Mouse (Mus musculus) ovary, adult 18-20 months (tissue): ENCODE measurements at regions not wholly inside any gene's neighbourhood (a gene's known extent, or its start where the extent isn't known, plus 50 kb on each side); places are given as distances from the start of the nearest gene placed in this dataset.
A peak's percentile ranks its signal among the peaks of the same experiment; 100 is the strongest.
"Not testable (repeated sequence)": the region's sequence is repeated elsewhere in the genome, so short reads cannot be mapped to it uniquely, and the experiment has no call there.

ENCODE experiments used
- DNase-seq: peaks from one replicate; pipeline ENCODE4 v3.0.0; 2022; ENCODE audit warnings: low spot score, mixed read lengths

DNA sequence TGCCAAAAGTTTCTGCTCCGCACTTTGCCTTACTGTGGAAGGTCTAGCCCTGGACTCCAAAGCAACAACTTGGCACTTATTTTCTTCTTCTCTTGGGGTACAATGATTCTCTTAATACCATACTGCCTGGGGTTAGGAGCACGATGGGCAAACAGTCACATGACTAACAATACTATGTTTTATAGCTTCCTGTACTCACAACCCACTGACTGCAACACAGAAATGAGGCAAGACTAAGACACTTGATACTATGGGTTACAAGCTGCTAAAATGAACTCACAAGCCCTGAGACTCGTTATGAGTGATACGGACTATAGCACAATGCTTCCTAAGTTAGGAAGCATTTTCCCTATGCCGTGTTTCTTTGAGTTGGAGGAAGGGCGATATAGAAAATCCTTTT lies 222.3 kb upstream of the Zpld1 start:
- DNase-seq: no peak

DNA sequence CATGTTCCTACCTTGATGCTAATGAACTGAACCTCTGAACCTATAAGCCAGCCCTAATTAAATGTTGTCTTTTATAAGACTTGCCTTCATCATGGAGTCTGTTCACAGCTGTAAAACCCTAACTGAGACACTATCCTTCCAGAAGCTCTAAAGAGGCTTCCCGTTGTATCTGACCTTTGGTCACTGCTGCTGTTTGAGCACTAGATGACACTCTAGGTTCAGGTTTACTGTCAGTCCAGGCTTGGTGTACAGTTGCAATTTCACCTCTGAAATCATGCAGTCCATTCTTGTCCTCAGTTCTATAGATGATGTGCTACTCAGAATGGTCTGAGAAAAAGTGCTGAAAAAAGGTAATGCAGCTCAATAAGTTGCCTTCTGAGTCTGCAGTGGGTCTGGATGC lies 221.9 kb upstream of the Zpld1 start:
- DNase-seq: no peak

DNA sequence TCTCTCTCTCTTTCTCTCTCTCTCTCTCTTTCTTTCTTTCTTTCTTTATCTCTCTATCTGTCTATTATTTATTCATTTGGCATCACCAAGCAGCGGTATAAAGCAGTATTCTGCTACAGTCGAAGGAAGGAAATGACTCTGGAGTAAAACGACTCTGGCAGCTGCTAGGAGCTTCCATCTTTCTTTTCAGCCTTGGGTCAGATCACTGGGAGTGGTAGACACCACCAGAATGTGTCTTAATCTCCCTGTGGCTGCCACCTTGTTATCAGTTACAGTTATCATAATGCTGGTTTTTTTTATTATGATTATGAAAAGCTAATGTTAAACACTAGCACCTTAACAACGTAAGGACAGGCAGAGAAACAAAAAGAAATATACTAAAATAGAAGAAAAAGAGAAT lies 219.2 kb upstream of the Zpld1 start:
- no peak for DNase-seq

DNA sequence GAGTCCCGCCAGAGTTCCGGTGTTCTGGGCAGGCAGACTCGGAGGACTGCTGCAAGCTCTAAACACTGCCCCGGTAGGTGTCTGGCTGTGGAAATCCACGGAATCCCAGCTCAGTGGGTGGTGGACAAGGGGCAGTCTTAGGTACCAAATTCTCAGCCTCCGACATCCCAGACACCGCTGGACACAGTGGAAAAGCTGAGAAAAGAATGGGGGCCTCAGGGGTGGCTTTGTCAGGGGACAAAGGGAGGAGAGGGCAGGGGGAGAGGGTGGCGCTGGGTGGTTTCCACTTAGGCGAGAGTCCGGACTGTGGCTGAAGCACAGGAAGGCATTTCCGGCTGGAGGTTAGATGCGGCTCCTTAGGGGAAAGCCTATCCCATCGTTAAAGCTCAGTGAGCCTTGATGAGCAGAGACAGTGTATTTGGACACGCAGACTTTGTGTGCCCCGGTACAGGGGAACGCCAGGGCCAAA lies 217.5 kb upstream of the Zpld1 start:
- DNase-seq: no peak

DNA sequence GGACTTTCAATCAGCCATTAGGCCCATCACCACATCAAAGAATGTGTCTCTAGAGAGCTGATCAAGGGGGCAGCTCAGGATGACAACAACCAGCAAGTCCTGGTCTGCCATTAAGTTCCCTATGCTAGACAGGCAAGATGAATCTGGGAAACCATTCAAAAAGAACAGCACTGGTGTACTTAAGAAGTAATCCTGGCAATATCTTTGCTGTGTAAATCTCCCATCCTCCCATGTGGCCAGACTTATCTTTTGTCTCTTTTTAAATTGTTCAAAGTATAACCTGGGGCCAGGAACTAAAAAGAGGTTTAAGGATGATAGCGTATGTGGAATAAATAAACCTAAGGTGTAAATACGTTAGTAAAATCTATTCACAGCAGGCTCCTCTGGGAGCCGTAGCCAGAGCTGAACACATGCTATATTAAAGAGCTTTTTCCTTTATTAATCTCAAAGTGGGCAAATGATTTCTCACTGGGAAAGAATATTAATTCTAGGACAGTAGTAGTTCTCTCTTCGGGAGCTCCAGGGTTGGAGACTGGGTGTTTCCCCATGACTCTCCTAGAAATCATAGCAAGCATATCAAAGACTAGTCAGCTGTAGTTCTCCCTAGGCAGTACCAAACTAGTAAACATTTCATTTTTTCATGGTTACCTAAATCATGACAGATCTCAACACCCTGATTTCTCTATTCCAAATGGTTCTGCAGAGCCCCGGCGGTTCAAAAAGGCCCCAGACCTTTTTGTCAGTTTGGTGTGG lies 216.8 kb upstream of the Zpld1 start:
- no peak for DNase-seq

DNA sequence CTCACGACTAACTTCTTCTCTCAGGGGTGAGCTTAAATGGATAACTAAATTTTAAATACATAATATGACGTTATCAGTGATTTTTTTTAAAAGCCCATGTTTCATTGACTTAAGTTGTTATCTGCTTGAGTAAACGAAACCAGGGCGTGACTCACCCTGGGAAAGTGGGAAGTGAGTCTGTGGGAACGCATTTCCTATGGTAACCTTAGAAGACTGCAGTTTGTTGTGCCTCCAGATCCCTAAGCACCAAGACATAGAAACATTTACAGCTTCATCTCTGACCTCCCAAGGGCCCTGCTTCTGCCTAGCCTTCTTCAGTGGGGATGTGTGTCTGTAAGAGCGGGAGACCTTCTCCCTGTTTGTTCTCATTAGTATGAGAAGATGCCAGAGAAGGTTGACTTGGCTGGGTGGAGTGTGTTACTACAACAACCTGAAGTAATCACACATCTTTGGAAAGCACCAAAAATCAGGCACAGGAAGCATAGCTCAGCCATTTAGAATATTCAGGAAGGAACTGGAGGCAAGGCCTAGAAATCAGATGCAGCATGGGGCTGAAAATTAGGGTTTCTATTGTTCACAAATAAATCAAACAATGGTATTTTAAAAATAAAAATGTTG lies 207.1 kb upstream of the Zpld1 start:
- DNase-seq: no peak

DNA sequence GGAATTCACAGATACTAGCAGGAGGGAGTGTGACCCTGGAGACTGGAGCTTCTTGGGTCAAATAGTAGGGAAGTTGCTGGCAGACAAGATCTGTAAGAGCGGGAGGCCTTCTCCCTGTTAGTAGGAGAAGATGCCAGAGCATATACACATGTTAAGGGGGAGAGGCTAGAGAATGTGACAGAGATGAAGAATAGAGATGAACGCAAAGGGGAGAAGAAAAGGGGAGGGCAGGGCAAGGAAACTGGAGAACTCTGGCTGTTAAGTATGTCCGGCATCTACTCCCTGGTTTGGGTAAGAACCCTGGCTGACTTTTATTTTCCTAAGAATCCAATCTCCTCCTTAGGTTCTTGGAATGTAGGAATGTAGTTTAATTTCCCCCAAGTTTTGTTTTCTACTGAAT lies 206.5 kb upstream of the Zpld1 start:
- no peak for DNase-seq

DNA sequence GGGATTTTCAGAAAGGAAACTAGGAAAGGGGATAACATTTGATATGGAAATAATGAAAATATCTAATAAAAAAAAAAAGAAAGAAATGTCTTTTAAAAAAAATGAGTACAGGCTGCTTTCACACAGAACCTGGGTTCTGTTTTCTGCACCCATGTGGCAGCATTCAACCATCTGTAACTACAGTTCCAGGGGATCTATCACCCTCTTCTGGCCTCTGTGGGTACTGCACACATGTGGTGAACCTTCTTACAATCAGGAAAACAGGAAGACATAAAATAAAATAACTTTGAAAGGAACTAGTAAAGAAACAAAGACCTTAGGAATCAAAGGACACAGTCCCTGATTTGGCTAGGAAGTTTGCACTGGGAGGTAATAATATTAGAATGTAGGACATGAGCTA lies 205.5 kb upstream of the Zpld1 start:
- no peak for DNase-seq

DNA sequence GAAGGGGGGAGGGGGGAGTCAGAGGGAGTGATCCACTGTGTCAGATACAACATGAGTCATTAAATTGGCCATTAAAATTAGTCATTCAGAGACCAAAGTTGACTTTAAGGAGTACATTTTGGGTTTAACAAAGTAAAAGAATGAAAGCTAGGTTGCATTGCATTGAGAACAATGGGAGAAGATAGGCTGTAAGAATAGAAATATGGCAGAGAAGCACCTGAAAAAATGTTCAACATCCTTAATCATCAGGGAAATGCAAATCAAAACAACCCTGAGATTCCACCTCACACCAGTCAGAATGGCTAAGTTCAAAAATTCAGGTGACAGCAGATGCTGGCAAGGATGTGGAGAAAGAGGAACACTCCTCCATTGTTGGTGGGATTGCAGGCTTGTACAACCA lies 202.0 kb upstream of the Zpld1 start:
- DNase-seq: not testable (repeated sequence)

DNA sequence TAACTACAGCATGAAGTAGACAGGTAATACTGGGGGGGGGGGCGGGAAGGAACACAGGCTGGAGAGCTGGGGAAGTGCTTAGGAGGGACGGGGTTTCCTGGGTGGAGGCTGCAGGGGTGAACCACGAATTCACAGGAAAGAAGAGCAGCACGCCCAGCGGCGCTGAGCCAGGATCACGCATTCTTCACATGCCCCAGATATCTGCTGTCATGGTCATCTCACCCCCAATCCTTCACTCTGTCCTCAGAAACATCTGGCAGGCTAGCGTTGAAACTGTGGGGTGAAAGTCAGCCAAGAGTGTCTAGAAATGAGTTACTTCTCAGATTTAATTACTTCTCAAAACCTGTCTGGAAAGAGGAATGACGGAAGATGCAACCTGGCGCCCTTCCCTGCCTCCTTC lies 197.3 kb upstream of the Zpld1 start:
- DNase-seq: peak; percentile 32

DNA sequence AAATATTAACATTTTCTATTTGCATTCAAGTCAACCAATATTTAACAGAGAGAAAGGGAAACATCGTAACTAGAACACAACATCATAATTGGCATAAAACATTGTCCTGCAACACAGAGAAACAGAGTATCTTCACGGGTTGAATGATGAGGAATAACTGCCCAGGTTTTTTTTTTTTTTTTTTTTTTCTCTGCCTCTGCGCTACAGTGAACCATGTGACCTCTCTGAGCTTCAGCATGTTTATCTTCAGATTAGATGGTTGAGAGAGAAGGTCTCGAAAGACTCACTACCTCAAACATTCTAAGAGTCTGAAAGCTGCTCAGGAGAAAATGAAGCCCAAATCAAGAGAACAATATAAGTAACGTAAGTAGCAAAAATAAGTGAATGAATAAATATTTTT lies 196.4 kb upstream of the Zpld1 start:
- no peak for DNase-seq

DNA sequence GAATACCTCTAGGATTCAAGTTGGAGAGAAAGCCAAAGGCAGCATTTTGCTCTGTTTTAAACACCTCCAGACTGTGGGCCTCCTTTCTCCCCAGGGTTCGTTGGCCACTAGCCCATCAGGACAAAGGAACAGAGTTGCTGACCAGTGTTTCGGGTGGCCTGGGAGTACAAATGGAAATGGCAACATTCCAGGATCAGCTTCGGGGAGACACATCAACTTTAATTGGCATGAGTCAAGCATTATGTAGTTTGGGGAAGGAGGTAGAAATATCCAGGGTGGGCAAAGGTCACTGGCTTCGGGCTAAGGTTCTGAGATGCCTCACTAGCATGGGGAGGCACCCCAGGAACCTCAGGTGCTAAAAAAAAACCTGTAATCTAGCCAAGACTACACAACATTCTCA lies 194.3 kb upstream of the Zpld1 start:
- no peak for DNase-seq

DNA sequence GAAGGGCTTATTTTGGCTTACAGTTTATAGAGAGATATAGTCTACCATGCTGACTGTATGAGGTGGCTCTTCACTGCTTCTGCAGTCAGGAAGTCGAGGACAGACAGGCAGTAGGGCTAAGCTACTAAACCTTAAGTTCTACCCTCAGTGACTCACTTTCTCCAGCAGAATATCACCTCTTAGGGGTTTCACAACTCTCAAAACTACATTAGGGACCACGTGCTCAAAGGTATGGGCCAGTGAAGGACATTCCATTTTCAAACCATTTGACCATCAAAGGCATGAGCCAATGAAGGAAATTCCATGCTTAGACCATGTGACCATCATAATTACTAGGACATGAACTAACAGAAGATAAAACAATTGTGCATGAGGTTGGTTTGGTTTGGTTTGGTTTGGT lies 186.6 kb upstream of the Zpld1 start:
- no peak for DNase-seq

DNA sequence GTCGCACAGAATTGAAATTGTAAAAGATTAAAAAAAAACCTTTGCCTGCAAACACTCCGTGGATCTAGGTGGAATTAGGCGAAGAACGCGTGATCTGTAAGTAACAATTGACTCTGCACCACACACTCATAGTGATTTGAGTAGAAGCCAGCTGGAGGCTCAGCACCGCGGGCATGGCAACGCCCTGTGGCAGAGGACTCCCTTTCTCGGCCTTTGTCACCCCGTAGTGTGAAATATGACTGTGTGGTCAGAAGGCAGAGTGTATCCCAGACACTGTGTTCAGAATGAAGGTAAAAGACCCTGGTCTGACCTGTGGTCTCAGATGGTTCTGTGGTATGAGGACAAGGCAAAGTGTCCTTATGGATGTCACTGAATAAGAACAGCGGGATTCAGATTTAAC lies 183.0 kb upstream of the Zpld1 start:
- no peak for DNase-seq

DNA sequence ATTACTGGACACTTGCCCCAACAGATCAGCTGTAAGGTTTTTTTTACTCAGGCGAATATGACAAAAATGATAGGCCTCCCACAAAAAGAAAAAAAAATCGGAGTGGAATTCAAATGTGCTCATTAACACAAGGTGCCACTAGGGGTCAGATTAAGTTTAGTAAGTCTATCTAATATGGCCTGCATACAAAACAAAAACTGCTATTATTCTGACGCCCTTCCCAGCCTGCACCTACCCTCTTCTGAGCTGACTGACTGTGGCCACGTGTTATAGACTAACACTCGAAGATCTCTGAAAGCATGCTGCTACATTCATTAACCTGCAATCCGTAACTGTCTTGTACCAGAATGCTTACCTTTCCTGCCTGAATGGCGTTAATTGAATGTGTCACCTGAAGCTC lies 182.5 kb upstream of the Zpld1 start:
- DNase-seq: no peak

DNA sequence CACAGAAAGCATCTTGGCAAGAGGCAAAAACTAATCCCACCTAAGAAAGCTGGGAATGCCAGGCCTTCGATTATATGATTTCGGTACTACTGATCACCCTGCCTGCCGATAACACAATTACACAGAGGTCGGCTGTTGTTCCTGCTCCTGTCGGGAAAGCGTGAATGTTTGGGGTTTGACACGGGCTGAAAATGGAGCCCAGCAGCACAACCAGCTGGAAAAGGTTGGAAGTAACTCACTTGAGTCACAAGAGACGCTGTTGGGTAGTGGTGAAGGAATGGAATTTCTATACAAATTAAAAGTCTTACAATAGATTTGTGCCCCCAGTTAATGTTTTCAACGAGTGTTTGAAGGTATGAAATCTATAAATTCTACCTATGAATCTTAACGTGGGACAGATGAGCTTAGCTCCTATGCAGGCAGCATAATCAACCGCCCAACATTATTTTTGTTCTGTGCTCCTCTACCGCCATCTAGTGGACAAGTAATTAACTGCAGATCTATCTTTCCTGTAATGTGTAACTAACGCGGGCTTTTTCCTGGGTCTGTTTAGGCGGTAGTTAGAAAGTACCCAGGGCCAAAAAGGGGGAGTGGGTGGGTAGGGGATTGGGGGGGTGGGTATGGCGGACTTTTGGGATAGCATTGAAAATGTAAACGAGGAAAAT lies 178.9 kb upstream of the Zpld1 start:
- DNase-seq: no peak

DNA sequence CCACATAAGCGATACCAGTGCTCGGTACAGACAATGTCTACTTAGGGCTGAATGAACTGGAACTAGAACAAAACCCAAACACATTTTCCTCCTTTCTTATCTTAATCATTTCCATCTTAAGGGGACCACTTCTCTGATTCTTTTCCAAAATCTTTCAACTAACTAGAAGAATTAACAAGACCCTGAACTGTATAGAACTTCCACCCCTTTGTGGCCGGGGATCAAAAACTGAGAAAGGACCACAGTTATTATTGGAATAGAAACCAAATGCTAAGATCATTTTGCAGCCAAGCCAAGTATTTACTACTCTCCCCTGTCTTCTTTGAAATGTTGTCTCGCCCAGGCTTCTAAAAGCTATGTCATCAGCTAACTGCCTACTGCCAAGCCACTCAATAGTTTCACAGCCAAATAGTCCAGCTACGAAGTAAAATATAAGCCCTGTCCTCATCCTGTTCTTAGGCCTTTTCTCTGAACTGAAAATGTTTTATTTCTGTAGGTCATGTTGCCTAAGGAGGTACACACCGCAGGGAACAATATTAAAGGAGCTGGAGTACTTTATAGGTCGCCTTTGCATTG lies 177.3 kb upstream of the Zpld1 start:
- no peak for DNase-seq

DNA sequence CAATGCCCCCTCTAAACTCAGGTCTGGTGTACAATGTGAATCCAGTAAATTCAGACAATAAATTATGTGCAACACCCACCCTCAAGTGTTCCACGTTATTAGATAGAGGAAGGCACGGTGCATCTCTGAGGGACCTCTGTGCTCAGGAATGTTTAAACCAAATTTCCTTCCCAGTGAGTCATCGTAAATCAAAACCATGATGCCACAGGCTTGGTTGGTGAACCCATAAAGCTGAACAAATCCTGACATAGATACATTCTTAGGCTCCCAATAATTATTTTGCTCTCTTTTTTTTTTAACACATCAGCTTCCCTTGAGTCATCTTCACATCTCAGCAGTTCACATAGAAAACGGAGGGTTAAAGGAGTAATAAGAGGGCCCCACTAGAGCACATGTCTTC lies 173.6 kb upstream of the Zpld1 start:
- no peak for DNase-seq

DNA sequence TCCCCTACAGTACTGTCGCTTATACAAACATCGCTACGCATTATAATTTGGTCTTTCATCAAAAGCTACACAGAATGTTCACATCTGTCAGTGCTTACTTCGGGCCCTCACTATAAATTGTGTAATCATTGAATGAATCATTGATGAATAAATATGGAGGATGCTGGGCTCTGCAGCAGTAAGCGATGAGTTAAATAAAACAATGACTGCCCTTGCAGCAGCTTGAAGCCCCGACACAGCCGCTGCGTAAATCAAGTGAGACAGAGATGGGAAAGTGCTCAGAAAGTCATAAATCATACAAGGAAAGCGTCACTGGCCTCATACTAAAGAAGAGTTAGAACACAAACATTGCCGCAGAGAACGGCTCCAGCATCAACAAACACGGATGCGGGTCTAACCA lies 172.9 kb upstream of the Zpld1 start:
- DNase-seq: no peak

DNA sequence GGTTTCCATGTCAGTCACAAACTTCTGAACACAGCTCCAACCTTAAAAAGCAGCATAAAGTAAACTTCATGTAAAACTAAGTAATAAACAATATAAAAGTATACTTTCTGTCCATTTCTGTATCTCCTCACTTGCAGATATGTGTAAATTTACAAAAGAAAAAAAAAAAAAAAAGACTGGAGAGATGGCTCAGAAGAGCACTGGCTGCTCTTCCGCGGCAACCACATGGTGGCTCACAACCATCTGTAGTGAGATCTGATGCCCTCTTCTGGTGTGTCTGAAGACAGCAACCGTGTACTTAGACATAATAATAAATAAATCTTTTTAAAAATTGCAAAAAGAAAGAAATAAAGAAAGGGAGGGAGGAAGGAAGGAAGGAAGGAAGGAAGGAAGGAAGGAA lies 171.9 kb upstream of the Zpld1 start:
- no peak for DNase-seq

DNA sequence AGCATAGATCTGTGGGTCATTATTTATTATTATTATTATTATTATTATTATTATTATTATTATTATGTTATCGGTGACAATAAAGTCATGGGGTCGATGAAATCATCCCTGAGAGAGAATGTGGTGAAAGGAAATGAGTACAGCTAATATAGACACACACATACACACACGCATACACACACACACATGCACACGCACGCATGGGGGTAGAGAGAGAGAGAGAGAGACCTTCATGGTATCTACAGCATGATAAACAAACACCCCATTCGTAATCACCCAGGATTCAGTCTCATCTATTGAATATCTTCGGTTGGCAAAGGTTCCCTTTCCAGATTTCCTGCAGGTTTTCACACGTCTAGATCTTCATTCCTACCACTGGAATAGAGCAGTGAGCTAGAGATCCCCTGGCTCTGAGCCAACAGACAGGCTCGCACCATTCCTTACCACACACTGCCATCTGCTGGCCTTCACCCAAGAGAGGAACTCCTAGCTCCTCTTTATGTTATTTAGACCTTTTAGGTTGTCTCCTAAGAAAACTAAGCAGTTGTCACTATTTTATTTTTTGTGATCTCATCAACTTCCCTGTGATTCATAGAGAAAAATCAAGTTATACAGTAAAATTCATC lies 171.2 kb upstream of the Zpld1 start:
- peak; percentile 61 for DNase-seq

DNA sequence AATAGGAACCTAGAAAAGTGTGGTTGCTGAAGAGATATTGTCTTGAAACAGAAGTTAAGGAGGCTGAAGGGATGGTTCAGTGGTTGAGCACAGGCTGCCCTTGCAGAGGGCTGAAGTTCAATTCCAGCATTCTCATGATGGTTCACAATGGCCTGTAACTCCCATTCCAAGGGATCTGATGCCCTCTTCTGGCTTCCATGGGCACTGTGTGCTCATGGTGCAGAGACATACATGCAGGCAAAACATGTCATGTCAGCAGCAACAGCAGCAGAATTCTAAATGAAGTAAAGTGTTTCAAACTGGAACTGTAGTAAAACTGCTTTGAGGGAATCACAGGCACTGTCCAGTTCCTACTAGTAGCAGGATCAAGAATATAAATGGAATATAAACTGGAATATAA lies 162.7 kb upstream of the Zpld1 start:
- DNase-seq: no peak

DNA sequence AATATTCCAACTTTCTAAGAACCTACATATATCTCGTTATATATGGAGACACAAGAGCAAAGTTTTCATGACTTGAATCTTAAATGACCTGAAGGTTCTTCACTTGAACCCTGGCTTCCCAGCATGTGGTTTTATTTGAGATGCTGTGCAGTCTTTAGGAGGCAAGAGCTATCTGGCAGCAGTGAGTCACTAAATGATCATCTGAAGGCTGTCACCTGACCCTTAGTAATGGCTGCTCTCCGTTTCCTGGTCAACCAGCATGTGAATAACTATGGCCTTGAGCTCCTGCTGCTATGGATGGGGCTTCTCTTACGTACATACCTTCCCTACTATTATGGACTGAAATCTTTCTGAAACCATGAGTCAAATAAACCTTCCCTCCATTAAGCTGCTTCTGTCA lies 149.8 kb upstream of the Zpld1 start:
- DNase-seq: no peak
